Mouse (Mus musculus) hindbrain, embryonic 12.5 days (tissue): Measurements from ENCODE around the gene Cd3e. TPM values are rescaled to one million over a fixed set of nuclear protein-coding genes. Genes with fewer than 3 reads are reported as not detected.
"Not testable (repeated sequence)": the region's sequence is repeated elsewhere in the genome, so short reads cannot be mapped to it uniquely, and the experiment has no call there.

Experiments used
- ATAC-seq: fragments of 200-750 bp; cut with Nextera tagmentation; 2 replicates; pipeline ENCODE4 v1.8.0; 2017; ENCODE audit warnings: moderate TSS enrichment; ENCODE audit not compliant: low FRiP score
- H3K27ac ChIP-seq: fragments of 300-500 bp; sonication (generic); 2 replicates; pipeline ENCODE4 v1.5.1; 2016; ENCODE audit warnings: mild to moderate bottlenecking
- H3K27me3 ChIP-seq: fragments of 300-500 bp; sonication (generic); 2 replicates; pipeline ENCODE4 v1.6.1; 2016; ENCODE audit warnings: mild to moderate bottlenecking
- H3K36me3 ChIP-seq: fragments of 300-500 bp; sonication (generic); 2 replicates; pipeline ENCODE4 v1.6.1; 2016; ENCODE audit warnings: mild to moderate bottlenecking
- H3K4me1 ChIP-seq: fragments of 300-500 bp; sonication (generic); 2 replicates; pipeline ENCODE4 v1.6.1; 2016
- H3K4me2 ChIP-seq: fragments of 300-500 bp; sonication (generic); replicated peaks from 2 replicates; pipeline ENCODE4 v1.6.1; 2016; ENCODE audit warnings: mild to moderate bottlenecking
- H3K4me3 ChIP-seq: fragments of 300-500 bp; sonication (generic); 2 replicates; pipeline ENCODE4 v1.5.1; 2016; ENCODE audit warnings: mild to moderate bottlenecking
- H3K9ac ChIP-seq: fragments of 300-500 bp; sonication (generic); 2 replicates; pipeline ENCODE4 v1.6.1; 2016; ENCODE audit warnings: mild to moderate bottlenecking, moderate library complexity
- H3K9me3 ChIP-seq: fragments of 300-500 bp; sonication (generic); replicated peaks from 2 replicates; pipeline ENCODE4 v1.6.1; 2016; ENCODE audit warnings: mild to moderate bottlenecking
- WGBS: fragments of 180-500 bp; shearing (Covaris S2); methylation state at CpG from one replicate; pipeline ENCODE4 v1.1.7; 2016; 5-methylcytosine and 5-hydroxymethylcytosine counted together
- polyA plus RNA-seq: library from polyadenylated mRNA; unstranded; fragments of >200 nt; fragmentation: Nextera tagmentation; extraction: Ambion mirVana; gene quantifications from 2 replicates; pipeline ENCODE4 v1.2.1, GENCODE M21; 2016

Cd3e gene
- polyA plus RNA-seq, 1 experiment from 2014 or later: not detected

GRCm38 (mm10) chr9:44986242-44986781 is 23.1 kb downstream of the Cd3e start:
- WGBS: 60% methylated on average over 14 of the region's 14 CpGs
- H3K27me3 ChIP-seq: no peaks in the 10 kb centered on the region
- no peak overlapping the region for H3K9ac ChIP-seq
- H3K4me1 ChIP-seq: no peaks in the 10 kb centered on the region
- no peaks in the 10 kb centered on the region for H3K9me3 ChIP-seq
- no peak for ATAC-seq
- no peaks in the 10 kb centered on the region for H3K36me3 ChIP-seq
- H3K4me3 ChIP-seq: no peak overlapping the region
- no peak overlapping the region for H3K27ac ChIP-seq
- no peak overlapping the region for H3K4me2 ChIP-seq

- H3K4me3 ChIP-seq: no peak overlapping the region
- no peaks in the 10 kb centered on the region for H3K9me3 ChIP-seq
- H3K4me1 ChIP-seq: no peaks in the 10 kb centered on the region
- H3K36me3 ChIP-seq: no peaks in the 10 kb centered on the region
- no peak overlapping the region for H3K9ac ChIP-seq
- ATAC-seq: no peak
- 81% methylated on average over 3 of the region's 3 CpGs for WGBS
- no peaks in the 10 kb centered on the region for H3K27me3 ChIP-seq
- no peak overlapping the region for H3K4me2 ChIP-seq
- H3K27ac ChIP-seq: no peak overlapping the region
Observed at GRCm38 (mm10) chr9:44985721-44986161, 23.7 kb downstream of the Cd3e start.

- Histone ChIP-seq H3K9ac (no peak overlapping the region), H3K27me3 (peaks cover 3% of the 10 kb centered on the region; the same call in 1 of the 2 replicates), H3K27ac (no peak overlapping the region), H3K4me1 (no peaks in the 10 kb centered on the region), H3K36me3 (no peaks in the 10 kb centered on the region), H3K4me2 (no peak overlapping the region), H3K4me3 (no peak overlapping the region), H3K9me3 (no peaks in the 10 kb centered on the region)
- 78% methylated on average over 2 of the region's 2 CpGs for WGBS
- no peak for ATAC-seq
Observed at GRCm38 (mm10) chr9:44983001-44983400, 26.4 kb downstream of the Cd3e start.

- Histone ChIP-seq H3K9me3 (no peaks in the 10 kb centered on the region), H3K27ac (no peak overlapping the region), H3K4me1 (no peaks in the 10 kb centered on the region), H3K4me3 (no peak overlapping the region), H3K36me3 (no peaks in the 10 kb centered on the region), H3K4me2 (no peak overlapping the region), H3K27me3 (peaks cover 3% of the 10 kb centered on the region; the same call in 1 of the 2 replicates), H3K9ac (no peak overlapping the region)
- no peak for ATAC-seq
- WGBS: 86% methylated on average over 3 of the region's 3 CpGs
Observed at GRCm38 (mm10) chr9:44982531-44982930, 26.9 kb downstream of the Cd3e start.

- Histone ChIP-seq H3K27ac (no peak overlapping the region), H3K4me1 (no peaks in the 10 kb centered on the region), H3K9ac (no peak overlapping the region), H3K36me3 (no peaks in the 10 kb centered on the region), H3K4me3 (no peak overlapping the region), H3K27me3 (peaks cover 3% of the 10 kb centered on the region; the same call in 1 of the 2 replicates), H3K4me2 (no peak overlapping the region), H3K9me3 (no peaks in the 10 kb centered on the region)
- 92% methylated on average over 8 of the region's 8 CpGs for WGBS
- no peak for ATAC-seq
Observed at GRCm38 (mm10) chr9:44982081-44982480, 27.3 kb downstream of the Cd3e start.

GRCm38 (mm10) chr9:44981676-44982075 is 27.8 kb downstream of the Cd3e start, which contains the start of gene Cd3d:
Cd3d (plus strand) TSS chr9:44981786.
- WGBS: 81% methylated on average over 4 of the region's 4 CpGs

GRCm38 (mm10) chr9:44981104-44981503 is 28.3 kb downstream of the Cd3e start:
- WGBS: 95% methylated on average over 2 of the region's 2 CpGs
- Histone ChIP-seq H3K4me2 (no peak overlapping the region), H3K4me3 (no peak overlapping the region), H3K4me1 (no peaks in the 10 kb centered on the region), H3K27ac (no peak overlapping the region), H3K36me3 (no peaks in the 10 kb centered on the region), H3K9ac (no peak overlapping the region), H3K9me3 (no peaks in the 10 kb centered on the region), H3K27me3 (peaks cover 3% of the 10 kb centered on the region; the same call in 1 of the 2 replicates)
- no peak for ATAC-seq

More at GRCm38 (mm10) chr9:44981676-44982075, 27.8 kb downstream of the Cd3e start, which contains the start of gene Cd3d:
- Histone ChIP-seq H3K4me1 (no peaks in the 10 kb centered on the region), H3K9me3 (no peaks in the 10 kb centered on the region), H3K4me3 (no peak within 1 kb of the TSS), H3K36me3 (no peaks in the 10 kb centered on the region), H3K9ac (no peak within 1 kb of the TSS), H3K4me2 (no peak within 1 kb of the TSS), H3K27ac (no peak within 1 kb of the TSS), H3K27me3 (peaks cover 3% of the 10 kb centered on the region; the same call in 1 of the 2 replicates)
- no peak for ATAC-seq

- Histone ChIP-seq H3K9ac (no peak within 1 kb of the TSS), H3K36me3 (no peaks in the 10 kb centered on the region), H3K27ac (no peak within 1 kb of the TSS), H3K4me3 (no peak within 1 kb of the TSS), H3K4me1 (no peaks in the 10 kb centered on the region), H3K9me3 (no peaks in the 10 kb centered on the region), H3K4me2 (no peak within 1 kb of the TSS), H3K27me3 (peaks cover 3% of the 10 kb centered on the region; the same call in 1 of the 2 replicates)
- ATAC-seq: no peak
- 79% methylated on average over 3 of the region's 3 CpGs for WGBS
Observed at GRCm38 (mm10) chr9:44980242-44980641, 29.2 kb downstream of the Cd3e start, which contains the start of gene Cd3g. Cd3g (minus strand) TSS chr9:44980431.

- Histone ChIP-seq H3K9ac (no peak overlapping the region), H3K27ac (no peak overlapping the region), H3K4me2 (no peak overlapping the region), H3K9me3 (no peaks in the 10 kb centered on the region), H3K27me3 (peaks cover 3% of the 10 kb centered on the region; the same call in 1 of the 2 replicates), H3K4me3 (no peak overlapping the region), H3K36me3 (no peaks in the 10 kb centered on the region), H3K4me1 (no peaks in the 10 kb centered on the region)
- no peak for ATAC-seq
- 82% methylated on average over 7 of the region's 7 CpGs for WGBS
Observed at GRCm38 (mm10) chr9:44979806-44980205, 29.6 kb downstream of the Cd3e start.

- Histone ChIP-seq H3K9ac (no peak overlapping the region), H3K27ac (no peak overlapping the region), H3K36me3 (no peaks in the 10 kb centered on the region), H3K4me2 (no peak overlapping the region), H3K4me3 (no peak overlapping the region), H3K27me3 (peaks cover 12% of the 10 kb centered on the region), H3K9me3 (no peaks in the 10 kb centered on the region), H3K4me1 (no peaks in the 10 kb centered on the region)
- ATAC-seq: no peak
- WGBS: 81% methylated on average over 6 of the region's 6 CpGs
Observed at GRCm38 (mm10) chr9:44977813-44978212, 31.6 kb downstream of the Cd3e start.

- ATAC-seq: no peak
- no peaks in the 10 kb centered on the region for H3K36me3 ChIP-seq
- 73% methylated on average over 1 of the region's 1 CpGs for WGBS
- H3K27ac ChIP-seq: no peak overlapping the region
- no peak overlapping the region for H3K9ac ChIP-seq
- H3K27me3 ChIP-seq: peaks cover 13% of the 10 kb centered on the region
- H3K4me2 ChIP-seq: no peak overlapping the region
- H3K4me3 ChIP-seq: no peak overlapping the region
- H3K9me3 ChIP-seq: no peaks in the 10 kb centered on the region
- H3K4me1 ChIP-seq: peaks cover 9% of the 10 kb centered on the region
Observed at GRCm38 (mm10) chr9:44969450-44969849, 40.0 kb downstream of the Cd3e start.

- not testable (repeated sequence) for H3K4me2 ChIP-seq, H3K9ac ChIP-seq, H3K4me3 ChIP-seq, H3K9me3 ChIP-seq, ATAC-seq, H3K27me3 ChIP-seq, H3K36me3 ChIP-seq, H3K27ac ChIP-seq
- 85% methylated on average over 5 of the region's 5 CpGs for WGBS
- H3K4me1 ChIP-seq: peaks cover 13% of the 10 kb centered on the region
Observed at GRCm38 (mm10) chr9:44967763-44968162, 41.7 kb downstream of the Cd3e start.

GRCm38 (mm10) chr9:44966815-44967242 is 42.6 kb downstream of the Cd3e start:
- Histone ChIP-seq H3K4me2 (no peak overlapping the region), H3K9me3 (no peaks in the 10 kb centered on the region), H3K27ac (no peak overlapping the region), H3K9ac (no peak overlapping the region), H3K36me3 (0 out of 2 replicates have a peak, but pooled peaks cover 7% of the 10 kb centered on the region), H3K27me3 (0 out of 2 replicates have a peak, but pooled peaks cover 4% of the 10 kb centered on the region), H3K4me3 (no peak overlapping the region), H3K4me1 (peaks cover 13% of the 10 kb centered on the region)
- no peak for ATAC-seq
- WGBS: 28% methylated on average over 3 of the region's 3 CpGs
